Mouse (Mus musculus) cerebellum, postnatal 25 days (tissue): Measurements from ENCODE around the gene Etnppl.

Source experiments
- DNase-seq, 2 experiments: peaks; one replicate each; pipeline ENCODE4 v3.0.0; 2021; ENCODE audit warnings: mixed read lengths in 2 of 2

Gene Etnppl

GRCm38 (mm10) chr3:130677671-130678460 is 60.6 kb downstream of the Etnppl start:
- DNase-seq, result no peak

GRCm38 (mm10) chr3:130681226-130681625 is 64.0 kb downstream of the Etnppl start:
- DNase-seq, result no peak

GRCm38 (mm10) chr3:130682183-130682582 is 64.9 kb downstream of the Etnppl start:
- DNase-seq, result no peak

GRCm38 (mm10) chr3:130683836-130684235 is 66.6 kb downstream of the Etnppl start:
- DNase-seq, result no peak

- DNase-seq, result no peak
Observed at GRCm38 (mm10) chr3:130684276-130685013, 67.2 kb downstream of the Etnppl start.

GRCm38 (mm10) chr3:130685014-130685366 is 67.7 kb downstream of the Etnppl start:
- no peak for DNase-seq

GRCm38 (mm10) chr3:130687051-130687450 is 69.8 kb downstream of the Etnppl start:
- DNase-seq, result no peak
